Mouse (Mus musculus): ENCODE data around the gene Prkd1. TPM values are rescaled to one million over a fixed set of nuclear protein-coding genes. Genes with fewer than 3 reads are reported as not detected.

Gene Prkd1
- polyA plus RNA-seq (2012; ENCODE audit: low replicate concordance): not detected in 2 replicates

DNA sequence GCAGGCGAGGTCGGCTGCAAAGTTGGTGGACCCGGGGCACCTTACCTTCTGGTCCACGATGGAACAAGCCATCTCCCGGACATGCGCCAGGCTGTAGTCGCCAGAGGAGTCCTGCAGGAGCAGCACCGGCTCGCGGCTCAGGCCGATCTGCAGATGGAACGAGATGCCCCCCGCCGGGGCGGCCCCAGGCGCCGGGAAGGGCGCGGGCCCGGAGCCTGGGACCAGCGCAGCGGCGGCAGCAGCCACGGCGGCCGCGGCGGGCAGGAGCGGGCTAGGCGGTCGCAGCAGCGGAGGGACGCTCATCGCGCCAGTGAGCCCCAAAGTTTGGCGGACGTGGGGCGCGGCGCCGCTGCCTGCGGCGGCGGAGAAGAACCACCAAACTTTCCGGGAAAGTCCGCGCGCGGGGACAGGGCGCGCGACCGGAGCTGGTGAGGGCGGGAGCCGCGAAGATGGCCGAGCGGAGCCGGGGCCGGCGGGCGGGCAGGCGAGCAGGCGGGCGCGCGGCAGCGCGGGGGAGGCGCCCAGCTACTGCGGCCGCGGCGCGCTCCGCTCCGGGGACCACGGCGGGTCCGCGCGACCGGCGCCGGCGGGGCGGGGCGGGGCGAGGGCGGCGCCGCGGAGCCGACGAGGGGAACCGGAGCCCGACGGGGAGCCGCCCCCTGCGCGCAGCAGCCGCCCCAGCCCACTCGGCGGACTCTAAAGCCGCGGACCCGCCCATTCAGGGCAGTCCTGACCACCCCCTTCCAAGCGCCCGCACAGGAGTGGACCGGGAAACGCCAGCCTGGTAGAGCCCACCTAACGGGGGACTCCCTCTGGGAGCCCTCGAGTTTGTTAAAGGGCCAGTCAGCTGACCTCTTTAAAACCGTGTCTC lies at the start of gene Prkd1:
Prkd1 (minus strand) TSS at position 428 of the 871 bp plus-strand sequence.

All from hematopoietic multipotent progenitor cell, adult 10-12 weeks (in vitro differentiated cells).